Mouse (Mus musculus) limb, embryonic 10.5 days (tissue): ENCODE measurements around the gene Vmn1r36. TPM values are rescaled to one million over a fixed set of nuclear protein-coding genes. Genes with fewer than 3 reads are reported as not detected.
"Not testable (repeated sequence)": the region's sequence is repeated elsewhere in the genome, so short reads cannot be mapped to it uniquely, and the experiment has no call there.

Experiments
- DNase-seq: peaks from one replicate; pipeline ENCODE4 v3.0.0-alpha.2; 2017; ENCODE audit warnings: low spot score
- H3K27ac ChIP-seq: fragments of 300-500 bp; sonication (generic); 2 replicates; pipeline ENCODE4 v1.5.1; 2016; ENCODE audit warnings: mild to moderate bottlenecking
- H3K27me3 ChIP-seq: fragments of 300-500 bp; sonication (generic); 2 replicates; pipeline ENCODE4 v1.6.1; 2016; ENCODE audit warnings: low read depth, mild to moderate bottlenecking; ENCODE audit not compliant: poor library complexity, severe bottlenecking
- H3K36me3 ChIP-seq: fragments of 300-500 bp; sonication (generic); 2 replicates; pipeline ENCODE4 v1.6.1; 2016; ENCODE audit warnings: mild to moderate bottlenecking, moderate library complexity
- H3K4me1 ChIP-seq: fragments of 300-500 bp; sonication (generic); 2 replicates; pipeline ENCODE4 v1.6.1; 2016
- H3K4me3 ChIP-seq: fragments of 300-500 bp; sonication (generic); 2 replicates; pipeline ENCODE4 v1.5.1; 2016; ENCODE audit warnings: mild to moderate bottlenecking, moderate library complexity
- H3K9me3 ChIP-seq: fragments of 300-500 bp; sonication (generic); replicated peaks from 2 replicates; pipeline ENCODE4 v1.6.1; 2016; ENCODE audit warnings: mild to moderate bottlenecking
- WGBS: fragments of 180-500 bp; shearing (Covaris S2); methylation state at CpG from one replicate; pipeline ENCODE4 v1.1.7; 2016; 5-methylcytosine and 5-hydroxymethylcytosine counted together
- polyA plus RNA-seq: library from polyadenylated mRNA; unstranded; fragments of >200 nt; fragmentation: Nextera tagmentation; extraction: Ambion mirVana; gene quantifications from 2 replicates; pipeline ENCODE4 v1.2.1, GENCODE M21; 2016

Gene Vmn1r36
- not detected in 2 replicates for polyA plus RNA-seq

- not testable (repeated sequence) for H3K36me3 ChIP-seq, H3K9me3 ChIP-seq, H3K4me3 ChIP-seq, H3K27ac ChIP-seq, H3K4me1 ChIP-seq, H3K27me3 ChIP-seq, DNase-seq
- 80% methylated on average over 2 of the region's 2 CpGs for WGBS
Observed at GRCm38 (mm10) chr6:66719068-66719467, at the start of gene Vmn1r36. Gene Vmn1r36, minus strand, starts transcription at chr6:66719168.

GRCm38 (mm10) chr6:66729082-66729481 is 10.1 kb upstream of the Vmn1r36 start, which contains the start of gene Vmn1r37:
Gene Vmn1r37, plus strand, starts transcription at chr6:66729382.
- H3K4me1 ChIP-seq, H3K36me3 ChIP-seq, H3K27ac ChIP-seq, DNase-seq, H3K4me3 ChIP-seq, H3K9me3 ChIP-seq, H3K27me3 ChIP-seq: not testable (repeated sequence)

- 70% methylated on average over 3 of the region's 3 CpGs for WGBS
Observed at GRCm38 (mm10) chr6:66713854-66714253, 5.1 kb downstream of the Vmn1r36 start.

GRCm38 (mm10) chr6:66708901-66709300 is 10.1 kb downstream of the Vmn1r36 start:
- H3K4me1 ChIP-seq = no peaks in the 10 kb centered on the region
- DNase-seq = no peak
- H3K4me3 ChIP-seq = no peak overlapping the region
- H3K27me3 ChIP-seq = no peaks in the 10 kb centered on the region
- no peak overlapping the region for H3K27ac ChIP-seq
- no peaks in the 10 kb centered on the region for H3K9me3 ChIP-seq
- H3K36me3 ChIP-seq = no peaks in the 10 kb centered on the region

More at GRCm38 (mm10) chr6:66713854-66714253, 5.1 kb downstream of the Vmn1r36 start:
- no peaks in the 10 kb centered on the region for H3K9me3 ChIP-seq
- no peak for DNase-seq
- H3K27ac ChIP-seq = no peak overlapping the region
- no peaks in the 10 kb centered on the region for H3K27me3 ChIP-seq
- no peak overlapping the region for H3K4me3 ChIP-seq
- no peaks in the 10 kb centered on the region for H3K4me1 ChIP-seq
- no peaks in the 10 kb centered on the region for H3K36me3 ChIP-seq

GRCm38 (mm10) chr6:66685806-66686205 is 33.2 kb downstream of the Vmn1r36 start, which contains the start of gene Vmn1r35:
Gene Vmn1r35, minus strand, starts transcription at chr6:66685906.
- no peak for DNase-seq
- H3K27ac ChIP-seq = no peak within 1 kb of the TSS
- WGBS = 88% methylated on average over 3 of the region's 3 CpGs

More at GRCm38 (mm10) chr6:66685806-66686205, 33.2 kb downstream of the Vmn1r36 start, which contains the start of gene Vmn1r35:
- Histone ChIP-seq H3K4me1 (no peaks in the 10 kb centered on the region), H3K27me3 (no peaks in the 10 kb centered on the region), H3K9me3 (no peaks in the 10 kb centered on the region), H3K36me3 (no peaks in the 10 kb centered on the region), H3K4me3 (no peak within 1 kb of the TSS)

Other genes with a start within 250 kb of the Vmn1r36 start
- gene Mad2l1, start 183.8 kb downstream of the Vmn1r36 start, polyA plus RNA-seq = 146 and 153 TPM in 2 replicates
- gene Vmn1r32, start 159.1 kb downstream of the Vmn1r36 start, polyA plus RNA-seq = 0.14 and 0.18 TPM in 2 replicates
- not detected in 2 replicates for gene Vmn1r33, start 100.9 kb downstream of the Vmn1r36 start, polyA plus RNA-seq
- not detected in 2 replicates for gene Vmn1r34, start 75.3 kb downstream of the Vmn1r36 start, polyA plus RNA-seq
- gene Vmn1r35, start 33.3 kb downstream of the Vmn1r36 start, polyA plus RNA-seq = not detected in 2 replicates
- gene Vmn1r37, start 10.2 kb upstream of the Vmn1r36 start, polyA plus RNA-seq = not detected in 2 replicates
- not detected in 2 replicates for gene Vmn1r38, start 63.5 kb upstream of the Vmn1r36 start, polyA plus RNA-seq
- gene Vmn1r39, start 91.4 kb upstream of the Vmn1r36 start, polyA plus RNA-seq = not detected in 2 replicates
- 61.2 and 73.9 TPM in 2 replicates for gene Gng12, start 177.2 kb upstream of the Vmn1r36 start, polyA plus RNA-seq